Mouse (Mus musculus): Measurements from ENCODE around the gene Serpine1. TPM values are rescaled to one million over a fixed set of nuclear protein-coding genes. Genes with fewer than 3 reads are reported as not detected.

The Serpine1 gene
- polyA plus RNA-seq, 1 experiment from 2014 or later: 151 TPM

- DNase-seq (ENCODE audit: low read depth, low spot score): no peak
- no peak for TF ChIP-seq CTCF (IDR thresholded peaks at IDR 0.05)
- no peak for ATAC-seq
- in situ Hi-C loops (cut with MboI; ENCODE audit: low pct_unique_long_range_greater_than_20kb): loop anchor here (25.0 kb wide), 1 partner anchor 1371 kb away; no protein-coding TSS in a partner anchor
- no peaks in the 10 kb centered on the region for H3K27me3 ChIP-seq
- ChIA-PET POLR2A (interaction anchor here (0.6 to 2.7 kb wide), 6 partner anchors 9 to 96 kb away, joined by 3 to 9 read pairs (median 4); partner anchors contain the start of gene Plod3), CTCF (interaction anchor here (1.0 to 1.8 kb wide), 6 partner anchors 8 to 21 kb away, joined by 3 to 8 read pairs (median 4); no protein-coding TSS in a partner anchor)
Observed at GRCm38 (mm10) chr5:137083051-137083450, 11.0 kb upstream of the Serpine1 start.

GRCm38 (mm10) chr5:137079849-137080248 is 7.8 kb upstream of the Serpine1 start:
- in situ Hi-C loops (cut with MboI; ENCODE audit: low pct_unique_long_range_greater_than_20kb): loop anchor here (25.0 kb wide), 1 partner anchor 1368 kb away; no protein-coding TSS in a partner anchor
- DNase-seq (ENCODE audit: low read depth, low spot score) (peak; percentile 97), ATAC-seq (peak; percentile 85)
- no peaks in the 10 kb centered on the region for H3K27me3 ChIP-seq
- ChIA-PET POLR2A (interaction anchor here (1.0 to 2.2 kb wide), 4 partner anchors 9 to 25 kb away, joined by 3 to 9 read pairs (median 4); no protein-coding TSS in a partner anchor), CTCF (interaction anchor here (0.8 to 1.3 kb wide), 3 partner anchors 14 to 23 kb away, joined by 3 to 4 read pairs (median 3); no protein-coding TSS in a partner anchor)
- TF ChIP-seq CTCF (IDR thresholded peaks at IDR 0.05): no peak

GRCm38 (mm10) chr5:137078616-137079015 is 6.5 kb upstream of the Serpine1 start:
- in situ Hi-C loops (cut with MboI; ENCODE audit: low pct_unique_long_range_greater_than_20kb): loop anchor here (25.0 kb wide), 1 partner anchor 1366 kb away; no protein-coding TSS in a partner anchor
- ChIA-PET CTCF (interaction anchor here (1.8 to 3.0 kb wide), 3 partner anchors 11 to 28 kb away, joined by 4 to 21 read pairs (median 6); no protein-coding TSS in a partner anchor), POLR2A (interaction anchor here (0.7 to 1.3 kb wide), 3 partner anchors 24 to 30 kb away, joined by 3 to 7 read pairs (median 3); no protein-coding TSS in a partner anchor)
- no peak for DNase-seq (ENCODE audit: low read depth, low spot score)
- H3K27me3 ChIP-seq: no peaks in the 10 kb centered on the region
- ATAC-seq: no peak
- TF ChIP-seq CTCF (IDR thresholded peaks at IDR 0.05): no peak

GRCm38 (mm10) chr5:137078041-137078440 is 6.0 kb upstream of the Serpine1 start:
- ChIA-PET CTCF (interaction anchor here (1.8 to 3.0 kb wide), 3 partner anchors 11 to 28 kb away, joined by 4 to 21 read pairs (median 6); no protein-coding TSS in a partner anchor), POLR2A (interaction anchor here (0.7 to 1.3 kb wide), 3 partner anchors 24 to 30 kb away, joined by 3 to 7 read pairs (median 3); no protein-coding TSS in a partner anchor)
- DNase-seq (ENCODE audit: low read depth, low spot score): no peak
- no peak for ATAC-seq
- no peak for TF ChIP-seq CTCF (IDR thresholded peaks at IDR 0.05)
- H3K27me3 ChIP-seq: no peaks in the 10 kb centered on the region
- in situ Hi-C loops (cut with MboI; ENCODE audit: low pct_unique_long_range_greater_than_20kb): loop anchor here (25.0 kb wide), 1 partner anchor 1366 kb away; no protein-coding TSS in a partner anchor

GRCm38 (mm10) chr5:137077187-137077586 is 5.1 kb upstream of the Serpine1 start:
- in situ Hi-C loops (cut with MboI; ENCODE audit: low pct_unique_long_range_greater_than_20kb): loop anchor here (25.0 kb wide), 1 partner anchor 1365 kb away; no protein-coding TSS in a partner anchor
- ChIA-PET CTCF (interaction anchor here (1.2 to 3.0 kb wide), 3 partner anchors 10 to 26 kb away, joined by 3 to 21 read pairs (median 4); no protein-coding TSS in a partner anchor), POLR2A (interaction anchor here (1.0 kb wide), 1 partner anchor 25 kb away, joined by 5 read pairs; no protein-coding TSS in a partner anchor)
- no peaks in the 10 kb centered on the region for H3K27me3 ChIP-seq
- TF ChIP-seq CTCF (IDR thresholded peaks at IDR 0.05): no peak
- ATAC-seq: no peak
- DNase-seq (ENCODE audit: low read depth, low spot score): no peak

GRCm38 (mm10) chr5:137076191-137076930 is 4.3 kb upstream of the Serpine1 start:
- in situ Hi-C loops (cut with MboI; ENCODE audit: low pct_unique_long_range_greater_than_20kb): loop anchor here (25.0 kb wide), 1 partner anchor 1364 kb away; no protein-coding TSS in a partner anchor
- CTCF ChIA-PET: interaction anchor here (0.9 to 3.0 kb wide), 3 partner anchors 11 to 30 kb away, joined by 3 to 21 read pairs (median 3); no protein-coding TSS in a partner anchor
- ATAC-seq (no peak), DNase-seq (ENCODE audit: low read depth, low spot score) (peak; percentile 85)
- POLR2A ChIA-PET: interaction anchor here (0.6 to 1.0 kb wide), 4 partner anchors 26 to 406 kb away, joined by 3 to 5 read pairs (median 3); no protein-coding TSS in a partner anchor
- H3K27me3 ChIP-seq: no peaks in the 10 kb centered on the region
- no peak for TF ChIP-seq CTCF (IDR thresholded peaks at IDR 0.05)

GRCm38 (mm10) chr5:137075726-137076125 is 3.7 kb upstream of the Serpine1 start:
- POLR2A ChIA-PET: interaction anchor here (0.6 to 0.9 kb wide), 2 partner anchors 29 to 407 kb away, joined by 3 read pairs; no protein-coding TSS in a partner anchor
- no peak for TF ChIP-seq CTCF (IDR thresholded peaks at IDR 0.05)
- CTCF ChIA-PET: interaction anchor here (0.9 to 3.0 kb wide), 2 partner anchors 28 to 31 kb away, joined by 3 to 21 read pairs; no protein-coding TSS in a partner anchor
- ATAC-seq (no peak), DNase-seq (ENCODE audit: low read depth, low spot score) (no peak)
- no peaks in the 10 kb centered on the region for H3K27me3 ChIP-seq
- in situ Hi-C loops (cut with MboI; ENCODE audit: low pct_unique_long_range_greater_than_20kb): loop anchor here (25.0 kb wide), 1 partner anchor 1363 kb away; no protein-coding TSS in a partner anchor

GRCm38 (mm10) chr5:137074191-137074651 is 2.2 kb upstream of the Serpine1 start:
- in situ Hi-C loops (cut with MboI; ENCODE audit: low pct_unique_long_range_greater_than_20kb): loop anchor here (5.0 kb wide), 1 partner anchor 42 kb away; no protein-coding TSS in a partner anchor
- ATAC-seq: no peak
- ChIA-PET CTCF (interaction anchor here (0.9 kb wide), 1 partner anchor 32 kb away, joined by 3 read pairs; no protein-coding TSS in a partner anchor), POLR2A (no interaction called here)
- no peaks in the 10 kb centered on the region for H3K27me3 ChIP-seq
- no peak for TF ChIP-seq CTCF (IDR thresholded peaks at IDR 0.05)
- no peak for DNase-seq (ENCODE audit: low read depth, low spot score)

GRCm38 (mm10) chr5:137073141-137073540 is 1.1 kb upstream of the Serpine1 start:
- ATAC-seq (no peak), DNase-seq (ENCODE audit: low read depth, low spot score) (no peak)
- TF ChIP-seq CTCF (IDR thresholded peaks at IDR 0.05): no peak
- POLR2A ChIA-PET: interaction anchor here (0.8 to 1.2 kb wide), 2 partner anchors 10 to 33 kb away, joined by 3 to 5 read pairs; no protein-coding TSS in a partner anchor
- H3K27me3 ChIP-seq: no peaks in the 10 kb centered on the region
- CTCF ChIA-PET: interaction anchor here (2.5 kb wide), 1 partner anchor 29 kb away, joined by 12 read pairs; no protein-coding TSS in a partner anchor
- in situ Hi-C loops (cut with MboI; ENCODE audit: low pct_unique_long_range_greater_than_20kb): loop anchor here (5.0 kb wide), 1 partner anchor 41 kb away; no protein-coding TSS in a partner anchor
